ENCODE assay signal across 1 mouse cellular context in genomic region chr11:115153699-115154292, GRCm38 (mm10).
TF ChIP-seq lines count a peak whose summit lies in the region.

No protein-coding gene starts in this region.

TF ChIP-seq in CH12.LX, 34 proteins besides CTCF, POLR2A, EP300 and RAD21:
- TF ChIP-seq GABPA (IDR thresholded peaks at IDR 0.05; ENCODE audit: insufficient replicate concordance, low read depth, low read length) = no peak
- no peak for TF ChIP-seq E2F4 (IDR thresholded peaks at IDR 0.05; ENCODE audit: insufficient replicate concordance, low read depth, low read length)
- peak; percentile 68 for TF ChIP-seq NELFE (IDR thresholded peaks at IDR 0.05; ENCODE audit: low read depth, low read length)
- 0 out of 2 replicates have a peak, but pooled peaks have one; percentile 53 for TF ChIP-seq UBTF (IDR thresholded peaks at IDR 0.05; ENCODE audit: low read depth, low read length)
- TF ChIP-seq MAX (IDR thresholded peaks at IDR 0.05; ENCODE audit: low read length) = peak; percentile 83
- TF ChIP-seq PAX5 (IDR thresholded peaks at IDR 0.05; ENCODE audit: low read length) = no peak
- TF ChIP-seq SIN3A (IDR thresholded peaks at IDR 0.05; ENCODE audit: low read length) = peak; percentile 60; the same call in 1 of the 2 replicates
- TF ChIP-seq HCFC1 (IDR thresholded peaks at IDR 0.05; ENCODE audit: low read depth, low read length) = peak; percentile 62; the same call in 1 of the 2 replicates
- peak; percentile 37; the same call in 1 of the 2 replicates for TF ChIP-seq JUND (conservative IDR thresholded peaks at IDR 0.05; ENCODE audit: low read depth, low read length)
- TF ChIP-seq MAZ (IDR thresholded peaks at IDR 0.05; ENCODE audit: low read depth, low read length) = peak; percentile 39; the same call in 1 of the 2 replicates
- no peak for TF ChIP-seq ZKSCAN1 (IDR thresholded peaks at IDR 0.05; ENCODE audit: borderline replicate concordance, low read depth, low read length)
- TF ChIP-seq MEF2A (IDR thresholded peaks at IDR 0.05; ENCODE audit: borderline replicate concordance, low read depth, low read length) = peak; percentile 89
- TF ChIP-seq ELF1 (IDR thresholded peaks at IDR 0.05; ENCODE audit: low read depth, low read length) = peak; percentile 85
- peak; percentile 88 for TF ChIP-seq IRF4 (IDR thresholded peaks at IDR 0.05; ENCODE audit: low read depth, low read length)
- TF ChIP-seq RCOR1 (conservative IDR thresholded peaks at IDR 0.05; ENCODE audit: low read depth, low read length) = peak; percentile 82; the same call in 1 of the 2 replicates
- no peak for TF ChIP-seq USF2 (conservative IDR thresholded peaks at IDR 0.05; ENCODE audit: low read depth, low read length)
- no peak for TF ChIP-seq CHD2 (IDR thresholded peaks at IDR 0.05; ENCODE audit: low read length)
- TF ChIP-seq TBP (conservative IDR thresholded peaks at IDR 0.05; ENCODE audit: low read depth, low read length) = no peak
- no peak; the same call in 1 of the 2 replicates for TF ChIP-seq JUN (IDR thresholded peaks at IDR 0.05; ENCODE audit: insufficient read depth, low read depth, low read length)
- TF ChIP-seq CHD1 (IDR thresholded peaks at IDR 0.05; ENCODE audit: low read depth, low read length) = no peak
- TF ChIP-seq MXI1 (IDR thresholded peaks at IDR 0.05; ENCODE audit: low read depth, low read length) = peak; percentile 75
- TF ChIP-seq ZMIZ1 (IDR thresholded peaks at IDR 0.05; ENCODE audit: low read depth, low read length) = peak; percentile 64; the same call in 1 of the 2 replicates
- TF ChIP-seq NRF1 (IDR thresholded peaks at IDR 0.05; ENCODE audit: low read depth, low read length) = peak; percentile 46; the same call in 1 of the 2 replicates
- TF ChIP-seq MAFK (IDR thresholded peaks at IDR 0.05; ENCODE audit: insufficient replicate concordance, low read length) = no peak
- peak; percentile 100 for TF ChIP-seq SMC3 (IDR thresholded peaks at IDR 0.05; ENCODE audit: low read depth, low read length)
- no peak for TF ChIP-seq ZNF384 (IDR thresholded peaks at IDR 0.05; ENCODE audit: low read depth, low read length)
- no peak for TF ChIP-seq USF1 (IDR thresholded peaks at IDR 0.05; ENCODE audit: low read depth, low read length)
- TF ChIP-seq BHLHE40 (IDR thresholded peaks at IDR 0.05; ENCODE audit: low read depth, low read length) = peak; percentile 39
- 0 out of 2 replicates have a peak, but pooled peaks have one; percentile 61 for TF ChIP-seq MYC (IDR thresholded peaks at IDR 0.05; ENCODE audit: low read depth, low read length)
- peak; percentile 99 for TF ChIP-seq ZC3H11A (IDR thresholded peaks at IDR 0.05; ENCODE audit: low read depth, low read length)
- peak; percentile 62 for TF ChIP-seq TCF12 (IDR thresholded peaks at IDR 0.05; ENCODE audit: low read depth, low read length)
- no peak for TF ChIP-seq POLR2AphosphoS2 (IDR thresholded peaks at IDR 0.05; ENCODE audit: low read depth, low read length)
- TF ChIP-seq KAT2A (IDR thresholded peaks at IDR 0.05; ENCODE audit: insufficient replicate concordance, low read length) = 0 out of 2 replicates have a peak, but pooled peaks have one; percentile 11
- peak; percentile 51; the same call in 1 of the 2 replicates for TF ChIP-seq ETS1 (conservative IDR thresholded peaks at IDR 0.05; ENCODE audit: low read depth, low read length)
